Mouse (Mus musculus): ENCODE measurements around the gene Sycn.

DNA sequence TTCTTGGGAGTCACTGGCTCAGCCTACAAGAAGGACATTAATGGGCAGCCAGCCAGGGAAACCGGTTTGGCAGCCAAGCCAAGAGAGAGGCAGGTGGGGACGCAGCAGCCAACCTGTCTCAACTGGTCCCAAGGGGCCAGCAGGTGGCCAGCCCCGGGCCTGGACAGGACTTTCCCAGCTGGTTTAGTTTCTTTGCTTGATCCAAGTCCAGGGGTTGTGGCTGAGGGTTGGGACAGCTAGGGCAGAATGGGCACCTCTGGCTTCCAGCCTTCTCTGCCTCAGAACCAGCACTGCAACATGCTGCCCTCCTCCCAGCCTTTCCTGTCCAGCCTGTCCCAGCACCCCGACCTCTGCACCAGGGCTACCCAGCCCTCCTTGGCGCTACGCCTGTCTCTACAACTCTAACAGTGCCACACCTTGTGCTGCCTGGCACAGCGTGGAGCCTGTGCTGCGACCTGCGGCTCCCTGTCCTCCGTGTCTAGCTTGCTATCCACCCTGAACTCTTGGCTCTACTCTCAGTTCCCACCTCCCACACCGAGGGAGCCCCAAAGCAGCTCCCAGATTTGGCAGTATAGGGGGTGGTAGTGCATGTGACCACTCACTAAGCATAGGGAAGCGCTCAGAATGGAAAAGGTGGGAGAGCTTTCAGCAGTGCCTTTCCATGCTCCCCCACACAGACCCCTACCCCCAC is 29.8 kb downstream of the Sycn start:
- TF ChIP-seq CTCF (IDR thresholded peaks at IDR 0.05; ENCODE audit: low read depth) (no peak), EP300 (IDR thresholded peaks at IDR 0.05; ENCODE audit: low read depth) (no peak)

All from liver, postnatal 0 days (tissue).